Mouse (Mus musculus): ENCODE data around the gene Mfsd4a.
A peak's percentile ranks its signal among the peaks of the same experiment; 100 is the strongest.

Gene Mfsd4a

GRCm38 (mm10) chr1:131982907-131983306 lies 85.0 kb downstream of the Mfsd4a start:
- peak; percentile 84 for DNase-seq

DNA sequence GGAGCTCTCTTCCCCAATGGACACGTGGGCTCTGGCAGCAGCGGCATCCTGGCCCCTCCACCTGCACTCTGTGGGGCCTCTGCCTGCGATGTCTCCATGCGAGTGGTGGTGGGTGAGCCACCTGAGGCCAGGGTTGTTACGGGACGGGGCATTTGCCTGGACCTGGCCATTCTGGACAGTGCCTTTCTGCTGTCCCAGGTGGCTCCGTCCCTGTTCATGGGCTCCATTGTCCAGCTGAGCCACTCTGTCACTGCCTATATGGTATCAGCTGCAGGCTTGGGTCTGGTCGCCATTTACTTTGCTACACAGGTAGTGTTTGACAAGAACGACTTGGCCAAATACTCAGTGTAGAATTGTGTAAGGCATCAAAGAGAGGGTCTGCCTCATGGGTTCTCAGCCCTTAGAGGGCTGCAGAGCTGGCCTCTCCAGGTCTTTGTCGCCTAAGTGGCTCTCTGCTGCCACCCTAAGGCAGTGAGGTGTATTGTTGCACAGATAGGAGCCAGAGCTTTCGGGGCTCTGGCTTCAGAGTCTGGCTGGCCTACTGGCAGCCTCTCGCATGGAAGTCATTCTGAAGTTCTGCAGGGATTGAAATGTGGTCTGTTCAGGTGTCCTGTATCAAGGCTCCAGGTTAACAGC lies 86.4 kb downstream of the Mfsd4a start:
- peak; percentile 80 for DNase-seq

- no peak for DNase-seq
These were observed 87.4 kb downstream of the Mfsd4a start for GRCm38 (mm10) chr1:131980471-131980870.

DNA sequence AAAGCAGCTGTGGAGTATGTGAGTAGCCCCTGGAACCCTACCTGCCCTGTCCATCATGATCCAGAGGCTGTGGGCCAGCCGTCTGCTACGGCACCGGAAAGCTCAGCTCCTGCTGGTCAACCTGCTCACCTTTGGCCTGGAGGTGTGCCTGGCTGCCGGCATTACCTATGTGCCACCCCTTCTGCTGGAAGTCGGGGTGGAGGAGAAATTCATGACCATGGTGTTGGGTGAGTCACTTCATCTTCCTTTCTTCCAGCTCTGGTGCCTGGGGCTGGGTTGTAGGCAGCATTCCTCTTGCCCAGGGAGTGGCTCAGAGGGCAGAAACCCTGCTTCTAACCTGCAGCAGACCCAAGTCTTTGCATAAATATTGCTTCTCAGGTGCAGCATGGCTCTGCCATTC lies 91.0 kb downstream of the Mfsd4a start:
- DNase-seq, result no peak

GRCm38 (mm10) chr1:131973991-131974390 lies 93.9 kb downstream of the Mfsd4a start:
- no peak for DNase-seq

Data from kidney, adult 9 months (tissue).